Mouse (Mus musculus) lung, postnatal 0 days (tissue): Measurements from ENCODE around the gene Rarg.

ENCODE experiments used
- CTCF ChIP-seq: IDR thresholded peaks from 2 replicates; pipeline ENCODE4 v1.5.1; 2016; ENCODE audit warnings: antibody characterized with exemption, mild to moderate bottlenecking
- EP300 ChIP-seq: IDR thresholded peaks from 2 replicates; pipeline ENCODE4 v1.6.1; 2016; ENCODE audit warnings: antibody characterized with exemption, mild to moderate bottlenecking, control low read depth

DNA sequence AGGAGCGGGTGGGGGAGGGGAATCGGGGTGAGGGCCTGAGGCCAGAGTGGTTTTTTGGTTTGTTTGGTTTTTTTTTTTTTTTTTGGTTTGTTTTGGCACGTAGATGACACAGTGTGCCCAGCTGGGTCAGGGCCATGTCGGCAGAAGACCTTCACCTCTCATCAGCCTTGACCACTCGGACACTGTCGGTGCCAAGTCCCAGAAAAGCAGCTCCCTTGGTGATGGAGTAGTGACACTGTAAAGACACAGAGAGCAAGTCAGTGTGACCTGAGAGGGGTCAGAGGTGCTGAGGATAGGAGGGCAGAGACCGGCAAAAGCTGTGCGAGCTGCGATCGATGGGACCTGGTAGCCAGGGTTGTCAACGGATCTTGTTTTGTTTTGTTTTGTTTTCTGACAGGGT is 71.1 kb downstream of the Rarg start:
- TF ChIP-seq CTCF, result no peak
- TF ChIP-seq EP300, result no peak
